ENCODE assay signal across 20 mouse cellular contexts in genomic region chr2:103899713-103900112, GRCm38 (mm10). TPM values are rescaled to one million over a fixed set of nuclear protein-coding genes. Genes with fewer than 3 reads are reported as not detected.
DNase-seq lines count a peak whose midpoint lies in the region; ATAC-seq lines count a peak whose summit lies in the region.
"Had no signal": no experiment of that assay in that cellular context is flagged by ENCODE, and none has a peak within 500 bp of the region (broad histone marks: within the 10 kb centered on the region; RNA-seq: fewer than 3 reads in every experiment).

No protein-coding gene starts in this region.

- no peaks in the 10 kb centered on the region for H3K27me3 ChIP-seq in erythroblast, embryonic 14.5 days (ENCODE audit: control insufficient read depth)
- H3K27me3 ChIP-seq in liver, embryonic 15.5 days = no peaks in the 10 kb centered on the region
- H3K27me3 ChIP-seq: limb, embryonic 13.5 days; Patski had no signal

- H3K36me3 ChIP-seq in erythroblast, embryonic 14.5 days (ENCODE audit: control insufficient read depth) = peaks cover 69% of the 10 kb centered on the region
- peaks cover 18% of the 10 kb centered on the region for H3K36me3 ChIP-seq in liver, embryonic 15.5 days (replicated peaks)
- H3K36me3 ChIP-seq: embryonic facial prominence, embryonic 10.5 days; heart, embryonic 15.5 days; limb, embryonic 13.5 days had no signal

- peaks cover 97% of the 10 kb centered on the region for H3K4me1 ChIP-seq in erythroblast, embryonic 14.5 days (ENCODE audit: control insufficient read depth)
- peaks cover 96% of the 10 kb centered on the region for H3K4me1 ChIP-seq in liver, embryonic 15.5 days (replicated peaks)

- peak overlapping the region; percentile 15 for H3K9ac ChIP-seq in liver, embryonic 15.5 days
- H3K9ac ChIP-seq: heart, embryonic 15.5 days; limb, embryonic 13.5 days had no signal

- no peak for ATAC-seq in erythroblast, adult 5-6 weeks (replicated peaks; ENCODE audit: low FRiP score, poor library complexity, severe bottlenecking)
- ATAC-seq in liver, embryonic 15.5 days (ENCODE audit: insufficient read depth) = no peak
- ATAC-seq: activated CD4-positive, CD25-positive, alpha-beta regulatory T cell, adult 4 months; forebrain, embryonic 16.5 days; hindbrain, embryonic 16.5 days; intestine, postnatal 0 days; Patski had no signal

- peak overlapping the region; percentile 82 for H3K27ac ChIP-seq in liver, embryonic 15.5 days (replicated peaks)
- H3K27ac ChIP-seq: embryonic facial prominence, embryonic 10.5 days; left cerebral cortex, adult 2 months; limb, embryonic 13.5 days had no signal

- peak overlapping the region; percentile 67 for H3K4me3 ChIP-seq in erythroblast, embryonic 14.5 days (replicated peaks)
- H3K4me3 ChIP-seq in liver, embryonic 15.5 days (replicated peaks) = peak overlapping the region; percentile 53
- H3K4me3 ChIP-seq: embryonic facial prominence, embryonic 10.5 days; heart, embryonic 15.5 days; left cerebral cortex, adult 2 months; limb, embryonic 13.5 days had no signal

- WGBS in liver, embryonic 15.5 days (ENCODE audit: insufficient replicate concordance) = 87% methylated on average over 6 of the region's 6 CpGs

- intact Hi-C loops in heart, postnatal 10 days (cut with DNase I) = no loop called here

- peak; percentile 19 for DNase-seq in kidney, adult 9 months
- DNase-seq in kidney, postnatal 4 days = no peak
- peak; percentile 75 to 81 for DNase-seq in heart, postnatal 10 days
- DNase-seq in right cerebral cortex, postnatal 36 days (ENCODE audit: low spot score in 2 of 2) = no peak
- DNase-seq: cerebellum, adult 11 months; right cerebral cortex, adult 18-20 months; spleen, adult 18-20 months had no signal

- no peaks in the 10 kb centered on the region for H3K9me3 ChIP-seq in erythroblast, embryonic 14.5 days (ENCODE audit: control insufficient read depth, low read length)
- no peaks in the 10 kb centered on the region for H3K9me3 ChIP-seq in liver, embryonic 15.5 days (replicated peaks)
- H3K9me3 ChIP-seq: embryonic facial prominence, embryonic 10.5 days; heart, embryonic 15.5 days; limb, embryonic 13.5 days had no signal

- peak overlapping the region; percentile 59 for H3K4me2 ChIP-seq in liver, embryonic 15.5 days
- H3K4me2 ChIP-seq: heart, embryonic 15.5 days; limb, embryonic 13.5 days had no signal

RNA-seq across cellular contexts. Expression of gene Lmo2, which starts 58.1 kb away (rescaled TPM):
- polyA plus RNA-seq in erythroblast, embryonic 14.5 days (2012) = 141 and 161 TPM in 2 replicates
- total RNA-seq in erythroblast, adult 5-6 weeks (2015; ENCODE audit: low replicate concordance) = 827 TPM in 2 replicates
- total RNA-seq in erythroblast, adult 5-6 weeks (2017; ENCODE audit: low replicate concordance) = 564 and 619 TPM in 2 replicates
- total RNA-seq in heart, postnatal 10 days (2021) = 10 to 100 TPM; 20.8 to 25.1 TPM
- polyA plus RNA-seq in liver, embryonic 15.5 days (2015; fragmentation: Nextera tagmentation; extraction: Ambion mirVana) = 148 and 156 TPM in 2 replicates
- polyA plus RNA-seq: C2C12 had no signal

Comparison
In these comparisons a context has a peak if more than half of its experiments do, and no peak if none do; other contexts are left out.
1. DNase-seq: peak in kidney, adult 9 months (single experiment) and heart, postnatal 10 days (2 of 2); none in kidney, postnatal 4 days (0 of 2) and right cerebral cortex, postnatal 36 days (0 of 2).
2. RNA of gene Lmo2, which starts 58.1 kb away (total RNA-seq): 564 to 827 TPM in erythroblast, adult 5-6 weeks; 20.8 to 25.1 TPM in heart, postnatal 10 days; every median in the first group is over 10 times any median in the second.